In genomic region chr4:47713387-47713786, GRCm38 (mm10) we compare ENCODE assay signal across 22 mouse cellular contexts.
DNase-seq lines count a peak whose midpoint lies in the region; ATAC-seq and TF ChIP-seq lines count a peak whose summit lies in the region.
"Had no signal": no experiment of that assay in that cellular context is flagged by ENCODE, and none has a peak within 500 bp of the region (broad histone marks: within the 10 kb centered on the region; RNA-seq: fewer than 3 reads in every experiment).

No protein-coding gene starts in this region.

- 71% methylated on average over 7 of the region's 7 CpGs for WGBS in midbrain, postnatal 0 days
- 69% methylated on average over 7 of the region's 7 CpGs for WGBS in midbrain, embryonic 13.5 days

- no peaks in the 10 kb centered on the region for H3K9me3 ChIP-seq in midbrain, postnatal 0 days (ENCODE audit: low read length)
- H3K9me3 ChIP-seq in midbrain, embryonic 13.5 days: no peaks in the 10 kb centered on the region
- H3K9me3 ChIP-seq: embryonic facial prominence, embryonic 12.5 days; G1E; limb, embryonic 12.5 days; liver, embryonic 13.5 days; lung, embryonic 15.5 days had no signal

- no peak for TF ChIP-seq CTCF in midbrain, postnatal 0 days (IDR thresholded peaks at IDR 0.05)

- ATAC-seq in midbrain, postnatal 0 days (ENCODE audit: low FRiP score): no peak
- no peak for ATAC-seq in midbrain, embryonic 13.5 days
- ATAC-seq: CD4-positive, CD25-positive, alpha-beta regulatory T cell, adult 4 months; forebrain, embryonic 16.5 days had no signal

- H3K27me3 ChIP-seq in midbrain, postnatal 0 days (ENCODE audit: insufficient read depth, low read length): no peaks in the 10 kb centered on the region
- H3K27me3 ChIP-seq in midbrain, embryonic 13.5 days: no peaks in the 10 kb centered on the region
- H3K27me3 ChIP-seq: embryonic facial prominence, embryonic 12.5 days; limb, embryonic 12.5 days; liver, embryonic 13.5 days; lung, embryonic 15.5 days had no signal

- H3K9ac ChIP-seq in midbrain, postnatal 0 days (replicated peaks; ENCODE audit: low read length, poor library complexity, severe bottlenecking): no peak overlapping the region
- H3K9ac ChIP-seq in midbrain, embryonic 13.5 days (replicated peaks): no peak overlapping the region
- H3K9ac ChIP-seq: embryonic facial prominence, embryonic 12.5 days; limb, embryonic 12.5 days; liver, embryonic 13.5 days; lung, embryonic 15.5 days had no signal

- no peak overlapping the region for H3K4me2 ChIP-seq in midbrain, postnatal 0 days (ENCODE audit: low read depth, low read length, poor library complexity, severe bottlenecking)
- no peak overlapping the region for H3K4me2 ChIP-seq in midbrain, embryonic 13.5 days (replicated peaks)
- H3K4me2 ChIP-seq: embryonic facial prominence, embryonic 12.5 days; limb, embryonic 12.5 days; liver, embryonic 13.5 days; lung, embryonic 15.5 days; midbrain, embryonic 11.5 days had no signal

- H3K4me3 ChIP-seq in midbrain, postnatal 0 days (ENCODE audit: low read depth, low read length): no peak overlapping the region
- H3K4me3 ChIP-seq in midbrain, embryonic 13.5 days (replicated peaks): no peak overlapping the region
- H3K4me3 ChIP-seq: embryonic facial prominence, embryonic 12.5 days; layer of hippocampus, adult 2 months; left cerebral cortex, adult 2 months; limb, embryonic 12.5 days; liver, embryonic 13.5 days; lung, embryonic 15.5 days had no signal

- H3K4me1 ChIP-seq in midbrain, postnatal 0 days (ENCODE audit: insufficient read depth, low read length): no peaks in the 10 kb centered on the region
- H3K4me1 ChIP-seq in midbrain, embryonic 13.5 days (replicated peaks): no peaks in the 10 kb centered on the region
- H3K4me1 ChIP-seq: embryonic facial prominence, embryonic 12.5 days; limb, embryonic 12.5 days; liver, embryonic 13.5 days; lung, embryonic 15.5 days had no signal

- H3K27ac ChIP-seq in midbrain, postnatal 0 days (ENCODE audit: low read depth, low read length): no peak overlapping the region
- no peak overlapping the region for H3K27ac ChIP-seq in midbrain, embryonic 13.5 days
- H3K27ac ChIP-seq: embryonic facial prominence, embryonic 12.5 days; layer of hippocampus, adult 2 months; left cerebral cortex, adult 2 months; limb, embryonic 12.5 days; liver, embryonic 13.5 days; lung, embryonic 15.5 days; macrophage had no signal

- H3K36me3 ChIP-seq in midbrain, postnatal 0 days (ENCODE audit: insufficient read depth, low read length): no peaks in the 10 kb centered on the region
- H3K36me3 ChIP-seq in midbrain, embryonic 13.5 days: no peaks in the 10 kb centered on the region
- H3K36me3 ChIP-seq: embryonic facial prominence, embryonic 12.5 days; G1E; limb, embryonic 12.5 days; liver, embryonic 13.5 days; lung, embryonic 15.5 days had no signal

- peak; percentile 22 to 47 for DNase-seq in adrenal gland, adult (ENCODE audit: inconsistent age in 2 of 2, low spot score in 1 of 2)
- DNase-seq in adrenal gland, postnatal 4 days (ENCODE audit: low spot score in 2 of 2): no peak
- DNase-seq in gastrocnemius, postnatal 25 days: peak; percentile 9
- no peak for DNase-seq in gastrocnemius, postnatal 10 days
- DNase-seq in midbrain, postnatal 0 days (ENCODE audit: low spot score): peak; percentile 62
- DNase-seq in kidney, adult 18-20 months: no peak
- DNase-seq in left cerebral cortex, adult 18-20 months (ENCODE audit: low spot score in 2 of 2): no peak
- DNase-seq: kidney, adult 11 months; kidney, postnatal 10 days; liver, embryonic 13.5 days; thymus, postnatal 14 days had no signal

Comparison
In these comparisons a context has a peak if more than half of its experiments do, and no peak if none do; other contexts are left out.
1. DNase-seq: peak in adrenal gland, adult (2 of 2), gastrocnemius, postnatal 25 days (single experiment) and midbrain, postnatal 0 days (single experiment); none in adrenal gland, postnatal 4 days (0 of 2), gastrocnemius, postnatal 10 days (single experiment), kidney, adult 18-20 months (single experiment) and left cerebral cortex, adult 18-20 months (0 of 2).